Mouse (Mus musculus) olfactory bulb, adult 2 months (tissue): ENCODE results near the gene Pclaf.

Experiments
- CTCF ChIP-seq: fragments of 200-500 bp; IDR thresholded peaks from 2 replicates; pipeline ENCODE4 v1.5.1; 2012; ENCODE audit warnings: low read depth, mild to moderate bottlenecking, low read length, moderate library complexity; ENCODE audit not compliant: insufficient read depth
- POLR2A ChIP-seq: fragments of 200-500 bp; IDR thresholded peaks from 2 replicates; pipeline ENCODE4 v1.6.1; 2012; ENCODE audit warnings: mild to moderate bottlenecking, low read depth, low read length, moderate library complexity; ENCODE audit not compliant: insufficient read depth

GRCm38 (mm10) chr9:65902879-65903278 is 12.8 kb downstream of the Pclaf start:
- no peak for TF ChIP-seq POLR2A
- no peak for TF ChIP-seq CTCF
